Mouse (Mus musculus): ENCODE measurements around the gene Blvrb. TPM values are rescaled to one million over a fixed set of nuclear protein-coding genes. Genes with fewer than 3 reads are reported as not detected.
"Not testable (repeated sequence)": the region's sequence is repeated elsewhere in the genome, so short reads cannot be mapped to it uniquely, and the experiment has no call there.

The Blvrb gene
- total RNA-seq, 2 experiments from 2014 or later: 12.5 to 12.7 TPM

GRCm38 (mm10) chr7:27480927-27481626, 33.3 kb downstream of the Blvrb start:
- DNase-seq (ENCODE audit: low spot score): no peak

GRCm38 (mm10) chr7:27481627-27481969, 33.8 kb downstream of the Blvrb start:
- DNase-seq (ENCODE audit: low spot score): peak; percentile 95

- DNase-seq (ENCODE audit: low spot score): no peak
Measured at GRCm38 (mm10) chr7:27483860-27484259, 36.1 kb downstream of the Blvrb start.

GRCm38 (mm10) chr7:27486102-27486769, 38.5 kb downstream of the Blvrb start:
- no peak for DNase-seq (ENCODE audit: low spot score)

- DNase-seq (ENCODE audit: low spot score): peak; percentile 100
Measured at GRCm38 (mm10) chr7:27486770-27487697, 39.3 kb downstream of the Blvrb start, which contains the start of gene Sertad1. Gene Sertad1 (plus strand): TSS chr7:27486910.

GRCm38 (mm10) chr7:27487740-27488268, 40.0 kb downstream of the Blvrb start:
- peak; percentile 56 for DNase-seq (ENCODE audit: low spot score)

GRCm38 (mm10) chr7:27489270-27489869, 41.6 kb downstream of the Blvrb start:
- DNase-seq (ENCODE audit: low spot score): no peak

GRCm38 (mm10) chr7:27490227-27490542, 42.4 kb downstream of the Blvrb start:
- no peak for DNase-seq (ENCODE audit: low spot score)

GRCm38 (mm10) chr7:27490543-27491329, 43.0 kb downstream of the Blvrb start:
- peak; percentile 94 for DNase-seq (ENCODE audit: low spot score)

- no peak for DNase-seq (ENCODE audit: low spot score)
Measured at GRCm38 (mm10) chr7:27491856-27492255, 44.1 kb downstream of the Blvrb start.

- DNase-seq (ENCODE audit: low spot score): no peak
Measured at GRCm38 (mm10) chr7:27493022-27493421, 45.2 kb downstream of the Blvrb start.

GRCm38 (mm10) chr7:27493450-27493849, 45.7 kb downstream of the Blvrb start:
- DNase-seq (ENCODE audit: low spot score): no peak

- not testable (repeated sequence) for DNase-seq (ENCODE audit: low spot score)
Measured at GRCm38 (mm10) chr7:27494659-27495367, 47.0 kb downstream of the Blvrb start.

- no peak for DNase-seq (ENCODE audit: low spot score)
Measured at GRCm38 (mm10) chr7:27499036-27499435, 51.3 kb downstream of the Blvrb start, which contains the start of gene Prx. Gene Prx (plus strand): TSS chr7:27499324.

GRCm38 (mm10) chr7:27501620-27502019, 53.8 kb downstream of the Blvrb start:
- peak; percentile 84 for DNase-seq (ENCODE audit: low spot score)

GRCm38 (mm10) chr7:27506765-27507370, 59.1 kb downstream of the Blvrb start:
- DNase-seq (ENCODE audit: low spot score): no peak

GRCm38 (mm10) chr7:27507711-27508647, 60.2 kb downstream of the Blvrb start:
- peak; percentile 98 for DNase-seq (ENCODE audit: low spot score)

- peak; percentile 62 for DNase-seq (ENCODE audit: low spot score)
Measured at GRCm38 (mm10) chr7:27508648-27509005, 60.8 kb downstream of the Blvrb start.
